Mouse (Mus musculus) midbrain, embryonic 11.5 days (tissue): ENCODE measurements around the gene Wnt5b. TPM values are rescaled to one million over a fixed set of nuclear protein-coding genes. Genes with fewer than 3 reads are reported as not detected.
"Not testable (repeated sequence)": the region's sequence is repeated elsewhere in the genome, so short reads cannot be mapped to it uniquely, and the experiment has no call there.

Source experiments
- ATAC-seq: fragments of 200-750 bp; cut with Nextera tagmentation; 2 replicates; pipeline ENCODE4 v1.8.0; 2017; ENCODE audit warnings: moderate TSS enrichment, moderate library complexity; ENCODE audit not compliant: low FRiP score
- DNase-seq: peaks from one replicate; pipeline ENCODE4 v3.0.0; 2015; ENCODE audit warnings: low spot score; ENCODE audit errors: missing footprints
- H3K27ac ChIP-seq: fragments of 300-500 bp; sonication (generic); 2 replicates; pipeline ENCODE4 v1.5.1; 2014; ENCODE audit warnings: low read depth, low read length
- H3K27me3 ChIP-seq: fragments of 300-500 bp; sonication (generic); 2 replicates; pipeline ENCODE4 v1.6.1; 2014; ENCODE audit warnings: mild to moderate bottlenecking, low read length, moderate library complexity, mixed read lengths; ENCODE audit not compliant: control insufficient read depth, insufficient read depth
- H3K36me3 ChIP-seq: fragments of 300-500 bp; sonication (generic); 2 replicates; pipeline ENCODE4 v1.6.1; 2014; ENCODE audit warnings: mild to moderate bottlenecking, low read length, moderate library complexity, mixed read lengths; ENCODE audit not compliant: control insufficient read depth, insufficient read depth
- H3K4me1 ChIP-seq: fragments of 300-500 bp; sonication (generic); 2 replicates; pipeline ENCODE4 v1.6.1; 2014; ENCODE audit warnings: low read length; ENCODE audit not compliant: control insufficient read depth, insufficient read depth
- H3K4me2 ChIP-seq: fragments of 300-500 bp; sonication (generic); 2 replicates; pipeline ENCODE4 v1.6.1; 2014; ENCODE audit warnings: mild to moderate bottlenecking, moderate library complexity
- H3K4me3 ChIP-seq: fragments of 300-500 bp; sonication (generic); 2 replicates; pipeline ENCODE4 v1.5.1; 2014; ENCODE audit warnings: low read depth, low read length
- H3K9ac ChIP-seq: fragments of 300-500 bp; sonication (generic); 2 replicates; pipeline ENCODE4 v1.6.1; 2014; ENCODE audit warnings: low read length
- H3K9me3 ChIP-seq: fragments of 300-500 bp; sonication (generic); 2 replicates; pipeline ENCODE4 v1.6.1; 2016; ENCODE audit warnings: low read length; ENCODE audit not compliant: control insufficient read depth
- WGBS: fragments of 180-500 bp; shearing (Covaris S2); extraction: QIAGEN DNeasy Blood & Tissue Kit; methylation state at CpG from one replicate; pipeline ENCODE4 v1.1.7; 2014; 5-methylcytosine and 5-hydroxymethylcytosine counted together
- polyA plus RNA-seq: library from polyadenylated mRNA; unstranded; fragments of >200 nt; fragmentation: Nextera tagmentation; extraction: Ambion mirVana; gene quantifications from 2 replicates; pipeline ENCODE4 v1.2.1, GENCODE M21; 2014

The Wnt5b gene
- polyA plus RNA-seq, 1 experiment from 2014 or later: 9.2 TPM

DNA sequence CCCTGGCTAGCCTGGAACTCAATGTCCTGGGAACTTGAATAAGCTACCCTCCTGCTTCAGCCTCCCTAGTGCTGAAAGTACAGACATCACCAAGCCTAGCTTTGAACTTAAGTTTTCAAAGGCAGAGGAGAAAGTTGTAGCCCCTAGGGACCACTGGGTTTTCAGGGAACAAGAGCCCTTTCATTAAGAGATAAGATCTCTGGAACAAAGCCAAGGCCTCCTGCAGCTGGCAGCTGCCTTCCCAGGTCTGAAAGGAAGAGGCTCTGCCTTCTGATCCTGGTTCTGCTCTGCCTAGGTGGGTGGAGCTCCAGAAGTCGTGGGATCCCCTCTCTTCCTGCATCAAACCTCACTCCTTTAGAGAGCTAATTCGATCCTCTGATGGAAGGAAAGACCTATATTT, 58.7 kb downstream of the Wnt5b start:
- ATAC-seq: no peak
- H3K27me3 ChIP-seq: peaks cover 3% of the 10 kb centered on the region; the same call in 1 of the 2 replicates
- no peaks in the 10 kb centered on the region for H3K9me3 ChIP-seq
- no peak for DNase-seq
- 24% methylated on average over 2 of the region's 2 CpGs for WGBS
- no peak overlapping the region for H3K9ac ChIP-seq
- no peak overlapping the region for H3K4me3 ChIP-seq
- H3K4me1 ChIP-seq: peaks cover 24% of the 10 kb centered on the region
- H3K4me2 ChIP-seq: no peak overlapping the region
- no peaks in the 10 kb centered on the region for H3K36me3 ChIP-seq
- H3K27ac ChIP-seq: no peak overlapping the region

DNA sequence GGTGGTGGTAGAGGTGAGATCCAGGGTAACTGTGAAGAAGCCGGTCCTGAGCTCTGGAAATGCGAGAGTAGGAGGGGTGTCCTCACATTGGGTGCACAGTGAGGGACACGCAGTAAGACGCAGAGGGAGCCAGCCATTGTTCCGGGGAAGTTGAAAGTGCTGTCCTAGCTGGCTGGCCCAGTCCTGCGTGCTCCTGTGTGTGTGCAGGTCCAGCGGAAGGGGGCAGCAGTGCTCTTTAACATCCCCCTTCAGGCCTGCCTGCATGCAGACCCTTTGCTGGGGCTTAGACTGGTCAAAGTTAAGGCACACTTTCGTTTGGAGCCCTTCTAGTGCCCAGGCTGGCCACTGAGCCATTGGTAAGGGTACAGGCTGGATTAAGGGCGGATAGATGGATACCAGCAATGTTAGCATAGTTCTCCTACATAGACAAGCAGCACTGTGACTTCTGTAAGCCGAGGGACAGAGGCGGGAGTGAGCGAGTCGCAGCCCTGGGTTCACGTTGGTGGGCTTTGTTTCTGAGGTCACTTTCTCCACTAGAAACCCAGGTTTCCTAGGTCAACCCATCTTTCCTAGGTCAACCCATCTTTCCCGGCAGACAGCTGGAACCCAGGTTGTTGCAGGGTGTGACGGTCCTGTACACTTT, 61.1 kb downstream of the Wnt5b start:
- Histone ChIP-seq H3K4me1 (peaks cover 26% of the 10 kb centered on the region), H3K27me3 (no peaks in the 10 kb centered on the region), H3K4me3 (peak overlapping the region; percentile 95), H3K9ac (peak overlapping the region; percentile 54), H3K9me3 (no peaks in the 10 kb centered on the region), H3K27ac (no peak overlapping the region; the same call in 1 of the 2 replicates), H3K4me2 (peak overlapping the region; percentile 99), H3K36me3 (no peaks in the 10 kb centered on the region)
- DNase-seq: peak; percentile 94
- ATAC-seq: peak; percentile 49; the same call in 1 of the 2 replicates
- WGBS: 34% methylated on average over 16 of the region's 16 CpGs

GRCm38 (mm10) chr6:119481741-119482390, 62.3 kb downstream of the Wnt5b start:
- not testable (repeated sequence) for H3K27me3 ChIP-seq, H3K36me3 ChIP-seq, H3K9me3 ChIP-seq, H3K27ac ChIP-seq, ATAC-seq
- Histone ChIP-seq H3K9ac (peak overlapping the region; percentile 38; the same call in 1 of the 2 replicates), H3K4me3 (peak overlapping the region; percentile 95), H3K4me1 (peaks cover 28% of the 10 kb centered on the region), H3K4me2 (peak overlapping the region; percentile 99)
- 3% methylated on average over 10 of the region's 10 CpGs for WGBS
- DNase-seq: peak; percentile 89

DNA sequence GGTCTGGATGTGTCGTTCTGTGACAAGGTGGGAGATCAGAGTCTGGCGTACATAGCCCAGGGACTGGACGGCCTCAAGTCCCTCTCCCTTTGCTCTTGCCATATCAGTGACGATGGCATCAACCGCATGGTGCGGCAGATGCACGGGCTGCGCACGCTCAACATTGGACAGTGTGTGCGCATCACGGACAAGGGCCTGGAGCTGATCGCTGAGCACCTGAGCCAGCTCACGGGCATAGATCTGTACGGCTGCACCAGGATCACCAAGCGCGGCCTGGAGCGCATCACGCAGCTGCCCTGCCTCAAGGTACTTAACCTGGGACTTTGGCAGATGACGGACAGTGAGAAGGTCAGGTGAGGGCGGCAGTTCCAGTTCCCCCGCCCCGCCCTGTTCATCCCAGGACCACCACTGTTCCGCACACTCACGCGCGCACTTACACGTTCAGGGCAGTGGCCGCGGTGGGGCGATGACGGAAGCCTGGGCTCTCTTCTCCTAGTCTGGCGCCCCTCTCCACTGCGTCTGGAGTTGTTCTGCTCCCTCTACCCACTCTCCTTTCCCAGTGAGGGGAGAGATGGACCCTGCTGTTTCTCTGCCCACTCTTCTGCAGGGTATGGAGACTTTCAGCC, 63.3 kb downstream of the Wnt5b start:
- peak overlapping the region; percentile 99 for H3K4me2 ChIP-seq
- ATAC-seq (peak; percentile 7; the same call in 1 of the 2 replicates), DNase-seq (peak; percentile 94)
- H3K4me3 ChIP-seq: peak overlapping the region; percentile 95
- under 1% methylated on average over 33 of the region's 33 CpGs for WGBS
- H3K9me3 ChIP-seq: no peaks in the 10 kb centered on the region
- H3K27me3 ChIP-seq: no peaks in the 10 kb centered on the region
- peak overlapping the region; percentile 98; the same call in 1 of the 2 replicates for H3K27ac ChIP-seq
- H3K4me1 ChIP-seq: peaks cover 28% of the 10 kb centered on the region
- peak overlapping the region; percentile 98 for H3K9ac ChIP-seq
- H3K36me3 ChIP-seq: no peaks in the 10 kb centered on the region

DNA sequence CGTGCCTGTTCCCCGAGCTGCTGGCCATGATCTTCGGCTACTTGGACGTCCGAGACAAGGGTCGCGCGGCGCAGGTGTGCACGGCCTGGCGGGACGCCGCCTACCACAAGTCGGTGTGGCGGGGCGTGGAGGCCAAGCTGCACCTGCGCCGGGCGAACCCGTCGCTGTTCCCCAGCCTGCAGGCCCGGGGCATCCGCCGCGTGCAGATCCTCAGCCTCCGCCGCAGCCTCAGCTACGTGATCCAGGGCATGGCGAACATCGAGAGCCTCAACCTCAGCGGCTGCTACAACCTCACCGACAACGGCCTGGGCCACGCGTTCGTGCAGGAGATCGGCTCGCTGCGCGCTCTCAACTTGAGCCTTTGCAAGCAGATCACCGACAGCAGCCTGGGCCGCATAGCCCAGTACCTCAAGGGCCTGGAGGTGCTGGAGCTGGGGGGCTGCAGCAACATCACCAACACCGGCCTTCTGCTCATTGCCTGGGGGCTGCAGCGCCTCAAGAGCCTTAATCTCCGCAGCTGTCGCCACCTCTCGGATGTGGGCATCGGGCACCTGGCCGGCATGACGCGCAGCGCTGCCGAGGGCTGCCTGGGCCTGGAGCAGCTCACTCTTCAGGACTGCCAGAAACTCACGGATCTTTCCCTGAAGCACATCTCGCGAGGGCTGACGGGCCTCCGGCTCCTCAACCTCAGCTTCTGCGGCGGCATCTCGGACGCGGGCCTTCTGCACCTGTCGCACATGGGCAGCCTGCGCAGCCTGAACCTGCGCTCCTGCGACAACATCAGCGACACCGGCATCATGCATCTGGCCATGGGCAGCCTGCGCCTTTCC, 64.1 kb downstream of the Wnt5b start:
- peak; percentile 97 for DNase-seq
- no peaks in the 10 kb centered on the region for H3K36me3 ChIP-seq
- no peaks in the 10 kb centered on the region for H3K27me3 ChIP-seq
- H3K9me3 ChIP-seq: no peaks in the 10 kb centered on the region
- peaks cover 28% of the 10 kb centered on the region for H3K4me1 ChIP-seq
- H3K9ac ChIP-seq: peak overlapping the region; percentile 98
- peak overlapping the region; percentile 95 for H3K4me3 ChIP-seq
- H3K4me2 ChIP-seq: peak overlapping the region; percentile 99
- ATAC-seq: peak; percentile 22
- under 1% methylated on average over 70 of the region's 70 CpGs for WGBS
- peak overlapping the region; percentile 98 for H3K27ac ChIP-seq

DNA sequence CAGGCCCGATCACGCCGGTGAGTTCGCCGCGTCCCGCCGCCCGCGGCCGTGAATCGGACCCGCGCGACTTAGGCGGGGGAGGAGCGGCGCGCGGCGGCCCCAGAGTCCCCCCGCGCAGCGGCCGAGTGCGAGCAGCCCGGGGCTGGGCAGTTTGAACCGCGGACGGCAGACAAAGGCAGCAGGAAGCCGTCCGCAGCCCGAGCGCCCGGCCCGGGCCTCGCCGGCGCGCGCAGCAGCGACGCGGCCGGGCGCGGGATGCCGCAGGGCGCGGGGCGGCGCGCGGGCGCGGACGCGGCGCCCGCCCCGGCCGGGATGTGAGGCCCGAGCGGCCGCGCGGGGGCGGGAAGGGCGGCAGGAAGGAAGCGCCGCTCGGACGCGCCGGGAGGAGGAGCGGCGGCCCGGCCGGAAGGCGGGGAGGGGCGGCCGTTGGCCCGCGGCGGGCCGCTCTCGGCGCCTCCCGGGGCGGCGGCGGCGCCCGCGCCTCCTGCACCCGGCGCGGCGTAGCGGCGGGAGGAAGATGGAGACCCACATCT, 64.7 kb downstream of the Wnt5b start, which contains the start of gene Fbxl14:
TSS of gene Fbxl14 (plus strand) at position 326 of the 533 bp plus-strand sequence.
- no peak for DNase-seq
- ATAC-seq: peak; percentile 87
- under 1% methylated on average over 59 of the region's 101 CpGs for WGBS
- peak within 1 kb of the TSS; percentile 99 for H3K4me2 ChIP-seq
- H3K27me3 ChIP-seq: no peaks in the 10 kb centered on the region
- no peaks in the 10 kb centered on the region for H3K36me3 ChIP-seq
- H3K27ac ChIP-seq: peak within 1 kb of the TSS; percentile 98
- peak within 1 kb of the TSS; percentile 98 for H3K9ac ChIP-seq
- H3K4me3 ChIP-seq: peak within 1 kb of the TSS; percentile 95
- H3K9me3 ChIP-seq: no peaks in the 10 kb centered on the region
- H3K4me1 ChIP-seq: peaks cover 28% of the 10 kb centered on the region

DNA sequence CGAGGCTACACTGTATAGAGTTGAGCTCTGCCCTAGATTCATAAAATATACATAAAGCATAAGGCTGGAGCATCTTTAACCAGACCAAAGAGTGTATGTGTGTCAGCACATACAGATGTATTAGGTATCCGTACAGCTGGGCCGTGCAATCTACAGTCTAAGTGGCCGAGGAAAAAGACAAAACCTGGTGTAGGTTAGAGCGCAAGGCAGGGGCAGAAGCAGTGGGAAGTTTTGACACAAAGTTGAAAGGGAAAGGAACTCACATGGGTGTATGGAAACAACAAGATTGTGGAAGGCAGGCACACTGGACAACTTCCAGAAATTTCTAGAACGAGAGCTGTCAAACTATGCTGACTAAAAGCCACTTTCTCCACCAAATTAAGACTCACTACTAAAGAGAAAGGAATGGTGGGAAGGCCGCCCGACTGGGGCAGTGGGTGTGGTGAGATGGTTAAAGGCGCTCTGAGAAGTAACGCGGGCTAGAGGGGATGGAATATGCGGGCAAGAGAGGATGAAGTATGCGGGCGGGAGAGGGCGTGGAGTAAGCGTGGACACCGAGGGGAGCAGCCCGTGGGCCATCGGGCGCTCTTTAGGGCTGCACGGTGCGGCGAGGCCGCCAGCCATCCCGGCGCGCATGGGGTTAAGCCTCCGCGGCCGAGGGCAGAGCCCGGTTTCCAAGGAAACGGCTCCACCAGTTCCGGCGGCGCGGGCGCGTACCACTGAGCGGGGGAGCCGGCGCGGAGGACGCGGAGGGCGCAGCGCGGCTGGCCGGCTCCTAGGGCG, 65.4 kb downstream of the Wnt5b start:
- Histone ChIP-seq H3K4me2 (peak overlapping the region; percentile 99), H3K9me3 (no peaks in the 10 kb centered on the region), H3K4me3 (peak overlapping the region; percentile 95), H3K27me3 (no peaks in the 10 kb centered on the region), H3K36me3 (no peaks in the 10 kb centered on the region), H3K27ac (peak overlapping the region; percentile 98), H3K9ac (peak overlapping the region; percentile 98), H3K4me1 (peaks cover 24% of the 10 kb centered on the region)
- peak; percentile 93 for ATAC-seq
- DNase-seq: peak; percentile 99
- 2% methylated on average over 47 of the region's 49 CpGs for WGBS
